Mouse (Mus musculus) gonadal fat pad, adult 2 months (tissue): ENCODE results near the gene Adgrl1. TPM values are rescaled to one million over a fixed set of nuclear protein-coding genes. Genes with fewer than 3 reads are reported as not detected.

Experiments used
- DNase-seq: peaks from one replicate; pipeline ENCODE4 v3.0.0-alpha.2; 2012; ENCODE audit warnings: low read depth
- polyA plus RNA-seq: library from polyadenylated mRNA; depleted of rRNA; stranded (reverse); fragments of >200 nt; gene quantifications from 2 replicates; pipeline ENCODE4 v1.2.3, GENCODE M21; 2012; rRNA removed

Gene Adgrl1
- 66.4 and 70.0 TPM in 2 replicates for polyA plus RNA-seq

DNA sequence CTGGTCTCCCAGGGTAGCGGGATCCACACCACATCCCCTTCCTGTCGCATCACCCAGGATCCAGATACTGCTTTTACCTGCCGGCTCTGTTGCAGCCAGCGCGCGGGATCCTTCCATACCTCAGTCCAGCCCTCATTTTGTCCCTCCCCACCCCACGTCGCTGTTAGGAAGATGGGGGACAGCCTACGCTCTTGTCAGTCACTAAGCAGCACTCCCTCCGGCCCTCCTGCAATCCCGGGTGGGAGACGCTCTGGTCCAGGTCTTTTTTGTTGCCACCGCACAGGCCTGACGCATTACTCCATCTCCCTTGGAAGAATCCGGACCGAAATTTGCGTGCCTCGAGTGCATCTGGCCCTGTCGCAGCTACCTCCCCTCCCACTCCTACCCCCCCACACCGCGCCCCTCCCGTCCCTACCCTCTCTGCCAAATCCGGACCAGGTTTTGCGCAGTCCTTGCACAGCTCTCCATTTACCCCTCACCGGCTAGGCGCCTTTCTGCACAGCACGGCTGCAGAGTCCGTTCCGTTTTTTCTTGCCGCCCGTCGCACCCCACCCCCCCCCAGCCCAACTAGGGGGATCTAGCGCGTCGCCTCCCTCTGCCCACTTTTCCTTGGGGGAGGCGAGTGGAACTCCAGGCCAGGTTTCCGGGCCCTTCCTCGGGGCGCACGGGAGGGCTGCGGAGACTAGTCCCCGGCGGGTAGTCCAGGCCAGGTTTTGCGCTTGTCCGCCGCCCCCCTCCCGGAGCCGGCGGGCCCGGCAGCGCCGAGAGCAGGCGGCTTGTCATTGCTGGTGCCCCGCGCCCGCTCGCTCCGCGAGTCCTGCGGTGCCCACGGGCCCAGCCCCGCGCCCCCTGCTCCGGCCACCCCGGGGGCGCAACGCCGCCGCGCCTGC lies at the start of gene Adgrl1:
TSS of gene Adgrl1 (plus strand) at position 743 of the 890 bp plus-strand sequence.
- peak; percentile 37 for DNase-seq

DNA sequence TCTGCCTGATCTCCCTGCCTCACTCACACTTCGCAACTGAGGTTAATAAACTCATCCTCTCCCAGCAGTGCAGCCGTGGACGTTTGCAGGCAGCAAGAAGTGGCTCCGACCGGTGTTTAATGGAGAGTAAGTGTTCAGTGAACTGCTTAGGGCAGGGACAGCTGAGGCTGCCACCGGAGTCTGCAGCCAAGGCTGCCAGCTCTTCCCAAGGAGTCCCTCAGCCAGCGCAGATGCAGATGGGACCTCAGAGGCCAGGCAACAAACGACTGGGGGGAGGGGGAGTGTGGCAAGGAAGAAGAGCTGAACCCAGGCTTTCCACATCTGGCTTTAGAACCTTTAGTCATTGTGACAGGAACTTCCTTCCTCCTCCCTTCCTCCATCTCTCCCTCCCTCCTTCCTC lies 47.6 kb upstream of the Adgrl1 start:
- DNase-seq: no peak

DNA sequence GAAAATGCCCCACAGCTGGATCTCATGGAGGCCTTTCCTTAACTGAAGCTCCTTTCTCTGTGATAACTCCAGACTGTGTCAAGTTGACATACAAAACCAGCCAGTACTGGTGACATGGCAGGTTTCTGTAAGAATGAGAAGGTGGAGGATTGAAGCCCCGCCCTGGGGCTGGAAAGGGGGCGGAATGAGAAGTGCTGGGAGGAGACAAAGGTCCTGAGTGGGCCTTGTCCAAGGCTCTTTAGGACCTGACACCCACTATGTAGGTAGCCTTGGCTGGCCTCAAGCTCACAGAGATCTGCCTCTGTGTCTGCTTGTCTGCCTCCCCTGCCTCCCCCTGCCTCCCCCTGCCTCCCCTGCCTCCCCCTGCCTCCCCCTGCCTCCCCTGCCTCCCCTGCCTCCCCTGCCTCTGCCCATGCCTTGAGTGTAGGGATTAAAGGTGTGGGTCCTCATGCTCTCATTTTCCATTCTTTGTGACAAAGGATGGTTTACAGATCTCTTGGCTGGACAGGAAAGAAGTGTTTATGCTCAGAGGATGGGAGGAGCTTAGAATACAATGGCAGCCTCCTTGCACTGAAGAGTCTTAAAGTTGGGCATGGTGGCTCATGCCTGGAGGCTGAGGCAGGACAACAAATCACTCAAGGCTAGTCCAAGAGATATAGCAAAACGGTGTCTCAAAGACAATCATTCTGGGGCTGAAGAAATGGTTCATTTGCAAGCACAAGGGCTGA lies 46.4 kb upstream of the Adgrl1 start:
- DNase-seq: no peak

GRCm38 (mm10) chr8:83856486-83857065 lies 43.3 kb upstream of the Adgrl1 start:
- DNase-seq: no peak

- DNase-seq: no peak
Observed at GRCm38 (mm10) chr8:83862439-83863268, 37.3 kb upstream of the Adgrl1 start.

DNA sequence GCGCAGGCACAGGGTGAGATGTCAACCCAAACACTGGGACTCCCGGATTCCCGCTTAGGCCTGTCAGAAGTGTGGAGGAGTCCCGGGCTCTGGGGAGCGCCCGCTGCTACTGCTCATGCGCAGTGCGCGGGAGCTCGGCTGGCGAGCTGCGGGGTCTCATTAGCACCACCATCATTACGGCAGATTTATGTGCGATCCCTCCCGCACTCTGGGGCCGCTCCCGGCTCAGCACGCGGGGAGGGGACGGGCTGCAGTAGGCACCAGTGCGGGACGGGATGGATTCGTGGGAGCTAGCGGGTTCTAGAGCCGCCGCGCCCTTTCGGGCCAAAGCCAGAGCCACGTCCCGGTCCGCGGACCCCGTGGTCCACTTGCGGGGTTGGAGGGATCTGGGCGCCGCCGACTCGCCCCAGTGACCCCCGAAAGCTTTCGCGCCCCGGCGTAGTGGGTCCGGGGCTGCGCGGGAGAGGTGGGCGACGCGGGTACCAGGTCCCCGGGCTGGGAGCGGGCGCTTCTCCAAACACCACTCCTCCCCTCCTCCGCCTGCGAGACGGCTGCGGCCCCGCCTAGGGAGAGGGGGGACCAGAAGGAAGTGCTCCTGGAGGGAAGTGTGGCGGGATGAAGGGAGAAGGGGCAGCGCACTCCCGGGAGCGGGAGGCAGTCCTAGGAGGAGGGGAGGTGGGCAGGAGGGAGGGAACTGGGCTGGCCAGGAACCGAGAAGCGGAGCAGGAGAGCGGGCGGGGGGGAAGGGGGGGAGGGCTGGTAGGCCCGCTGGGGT lies 24.8 kb upstream of the Adgrl1 start:
- DNase-seq: no peak

GRCm38 (mm10) chr8:83875656-83876040 lies 24.3 kb upstream of the Adgrl1 start:
- DNase-seq: no peak

GRCm38 (mm10) chr8:83876080-83876837 lies 23.6 kb upstream of the Adgrl1 start:
- no peak for DNase-seq

DNA sequence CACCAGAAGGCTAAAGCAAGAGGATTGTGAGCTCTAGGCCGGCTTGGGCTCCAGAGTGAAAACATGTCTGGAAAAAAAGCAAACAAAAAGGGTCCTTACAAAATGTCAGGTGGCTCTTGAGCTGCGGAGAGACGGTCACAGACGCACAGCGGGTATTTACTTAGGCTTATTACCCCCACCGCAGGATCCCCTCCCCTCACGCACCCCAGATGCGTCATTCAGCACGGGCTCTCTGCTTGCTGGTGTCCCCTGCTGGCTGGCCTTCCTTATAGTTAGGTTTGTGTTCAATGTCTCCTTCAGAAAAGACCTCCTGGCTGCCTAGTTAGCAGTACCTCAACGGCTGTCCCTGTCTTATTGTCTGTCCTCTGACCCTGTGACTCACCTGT lies 23.1 kb upstream of the Adgrl1 start:
- no peak for DNase-seq

DNA sequence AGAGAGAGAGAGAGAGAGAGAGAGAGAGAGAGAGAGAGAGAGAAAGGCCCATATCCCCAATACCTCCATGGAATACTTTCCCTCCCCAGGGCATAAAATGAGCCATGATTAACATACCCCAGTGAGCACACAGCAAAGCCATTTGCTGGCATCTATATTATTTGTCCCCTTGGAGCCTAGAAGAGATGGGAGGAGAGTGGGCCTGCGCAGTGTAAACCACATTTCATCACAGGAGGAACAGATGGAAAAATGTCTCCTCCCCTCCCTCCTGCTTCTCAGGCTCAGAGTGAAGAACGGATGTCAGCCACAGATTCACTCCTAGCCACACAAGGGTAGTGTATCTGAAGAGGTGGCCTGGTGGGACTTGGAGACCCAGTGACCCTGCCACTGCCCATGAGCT lies 11.5 kb upstream of the Adgrl1 start:
- DNase-seq: no peak

DNA sequence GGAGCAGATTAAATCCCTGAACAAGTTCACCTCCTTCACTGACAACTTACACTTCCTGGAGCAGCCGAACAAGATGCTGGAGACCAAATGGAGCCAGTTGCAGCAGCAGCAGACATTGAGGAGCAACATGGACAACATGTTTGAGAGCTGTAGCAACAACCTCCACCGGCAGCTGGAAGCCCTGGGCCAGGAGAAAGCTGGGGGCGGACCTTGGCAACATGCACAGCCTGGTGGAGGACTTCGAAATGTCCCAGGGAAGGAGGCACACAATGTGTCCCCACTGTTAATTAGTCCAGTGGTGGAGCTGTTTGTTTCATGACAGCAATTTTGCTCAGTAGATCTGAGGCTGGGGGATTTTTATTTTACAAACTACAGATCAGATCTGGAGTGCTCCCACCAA lies 7.8 kb upstream of the Adgrl1 start:
- no peak for DNase-seq

DNA sequence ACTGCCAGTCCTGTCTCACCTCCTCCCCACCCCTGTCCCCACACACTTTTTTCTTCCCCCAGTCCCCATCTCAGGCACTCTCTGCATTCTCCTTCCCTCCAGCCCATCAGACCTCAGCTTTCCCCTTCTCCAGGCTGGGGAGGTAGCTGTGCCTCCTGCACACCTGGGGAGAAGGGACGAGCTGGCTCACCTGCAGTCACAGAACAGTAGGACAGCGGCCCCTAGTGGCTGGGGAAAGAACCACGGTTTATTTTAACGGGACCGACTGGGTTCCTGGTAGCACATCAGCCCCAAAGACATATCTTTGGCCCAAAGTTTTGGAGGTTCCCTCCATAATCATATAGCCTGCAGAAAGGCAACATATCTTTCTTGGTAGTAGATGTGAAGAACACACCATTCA lies 6.0 kb upstream of the Adgrl1 start:
- no peak for DNase-seq

- no peak for DNase-seq
Observed at GRCm38 (mm10) chr8:83895894-83896293, 4.0 kb upstream of the Adgrl1 start.

DNA sequence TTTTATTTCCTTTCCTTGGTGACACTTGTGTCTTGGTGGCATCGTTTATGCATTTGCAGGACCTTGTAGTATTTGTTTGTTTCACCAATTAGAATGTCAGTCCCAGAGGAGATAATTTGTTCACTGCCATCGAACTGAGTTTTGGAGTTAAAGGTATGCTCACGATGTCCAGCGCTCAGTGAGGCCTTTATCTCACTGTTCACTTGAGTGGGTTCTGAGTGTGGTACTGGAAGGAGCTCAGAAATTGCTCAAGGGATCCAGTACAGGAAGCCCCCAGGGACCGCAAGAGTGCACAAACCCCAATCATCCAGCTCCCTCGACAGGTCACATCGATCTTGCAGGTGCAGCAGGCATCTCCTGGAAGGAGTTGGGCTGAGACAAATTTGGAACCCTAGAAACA lies 3.4 kb upstream of the Adgrl1 start:
- no peak for DNase-seq

GRCm38 (mm10) chr8:83897211-83897610 lies 2.7 kb upstream of the Adgrl1 start:
- DNase-seq: no peak

GRCm38 (mm10) chr8:83898456-83898855 lies 1.4 kb upstream of the Adgrl1 start:
- no peak for DNase-seq

DNA sequence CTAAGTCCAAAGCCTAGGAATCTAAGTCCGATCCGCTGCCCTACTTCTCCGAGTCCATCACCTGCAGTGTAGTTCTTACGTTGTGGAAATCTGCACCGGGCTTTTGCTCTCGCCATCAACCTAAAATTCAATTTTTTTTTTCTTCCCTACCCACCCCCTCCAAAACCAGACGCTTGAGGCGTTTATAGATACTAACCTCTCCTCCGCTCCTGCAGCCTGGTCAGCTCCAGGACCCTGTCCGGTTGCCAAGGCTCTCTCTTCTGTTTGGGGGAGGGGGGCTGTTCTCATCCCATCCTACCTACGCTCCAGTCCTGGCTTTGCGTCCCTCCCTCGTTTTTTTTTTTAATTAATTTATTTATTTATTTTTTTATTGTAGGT lies 931 bp upstream of the Adgrl1 start:
- no peak for DNase-seq

DNA sequence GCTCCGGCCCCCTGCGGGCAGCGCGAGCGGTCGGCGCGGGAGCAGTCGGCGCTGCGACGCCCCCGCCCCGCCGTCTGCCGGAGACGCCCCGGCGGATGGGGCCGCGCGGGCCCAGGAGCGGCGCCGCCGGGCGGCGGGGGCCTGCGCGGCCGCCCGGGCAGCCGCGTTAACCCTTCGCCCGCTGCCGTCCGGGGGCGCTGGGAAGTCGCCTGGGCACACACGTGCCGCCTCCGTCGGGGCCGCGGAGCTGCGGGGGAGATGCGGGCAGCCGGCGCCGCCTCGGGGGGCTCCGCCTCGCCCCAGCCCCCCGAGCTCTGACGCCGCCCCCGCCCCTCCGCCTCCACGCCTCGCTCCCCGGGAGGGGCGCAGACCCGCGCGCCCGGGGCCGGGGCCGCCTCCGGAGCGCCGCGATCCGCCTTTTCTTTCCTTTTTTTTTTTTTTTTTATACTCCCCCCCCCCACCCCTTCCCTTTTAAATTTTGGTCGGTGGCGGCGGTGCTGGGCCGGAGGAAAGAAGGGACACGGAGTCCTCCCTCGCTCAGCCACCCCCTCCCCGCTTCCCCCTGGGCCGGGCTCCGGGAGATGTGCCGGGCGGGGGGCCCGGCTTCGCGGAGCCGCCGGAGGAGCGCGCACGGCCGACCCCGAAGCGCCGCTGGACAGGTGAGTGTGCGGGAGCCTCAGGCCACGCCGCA lies 506 bp downstream of the Adgrl1 start:
- no peak for DNase-seq

DNA sequence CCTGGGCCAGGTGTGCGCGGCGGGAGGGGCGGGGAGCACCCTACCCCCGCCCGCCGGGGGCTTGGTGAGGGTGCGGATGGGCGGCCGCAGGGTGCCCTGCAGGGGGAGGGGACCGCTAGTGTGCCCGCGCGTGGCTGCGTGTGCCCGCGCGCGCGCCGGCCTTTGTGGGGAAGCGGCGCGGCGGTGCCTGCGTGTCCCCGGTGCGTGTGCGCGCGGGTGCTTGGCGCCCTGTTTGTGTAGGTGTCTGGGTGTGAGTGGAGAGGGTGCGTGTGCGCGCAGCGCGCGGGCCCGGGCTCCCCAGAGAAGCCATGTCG lies 1.0 kb downstream of the Adgrl1 start:
- DNase-seq: no peak
